Mouse (Mus musculus) erythroblast, embryonic 14.5 days (primary cell): Measurements from ENCODE around the gene Fam240a.

Experiments
- GATA1 ChIP-seq: IDR thresholded peaks from 2 replicates; pipeline ENCODE4 v1.6.1; 2012; ENCODE audit warnings: low read length, inconsistent platforms, mixed read lengths
- TAL1 ChIP-seq: IDR thresholded peaks from 3 replicates; pipeline ENCODE4 v1.6.1; 2012; ENCODE audit warnings: low read length, inconsistent platforms, mixed read lengths

DNA sequence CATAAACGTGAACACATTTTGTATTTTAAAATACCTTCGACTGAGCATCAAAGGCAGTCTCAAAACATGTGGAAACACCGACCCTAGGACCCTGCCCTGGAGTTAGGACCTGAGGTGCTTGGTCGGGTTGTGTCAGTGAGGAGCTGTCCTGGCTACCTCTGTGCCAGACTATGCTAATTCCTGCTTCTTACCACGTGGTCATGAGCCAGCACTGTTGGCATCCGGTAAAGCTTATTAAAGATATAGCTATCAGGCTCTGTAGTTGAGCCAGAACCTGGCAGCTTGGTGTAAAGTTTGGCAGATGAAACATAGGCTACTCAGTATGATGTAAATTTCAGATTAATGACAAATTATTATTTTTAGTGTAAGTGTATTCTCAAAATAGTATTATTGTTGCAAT lies 35.7 kb upstream of the Fam240a start:
- TF ChIP-seq GATA1 (no peak), TAL1 (no peak)
